Mouse (Mus musculus): ENCODE measurements around the gene Macf1. TPM values are rescaled to one million over a fixed set of nuclear protein-coding genes. Genes with fewer than 3 reads are reported as not detected.

The Macf1 gene
- polyA plus RNA-seq, 1 experiment, result 142 TPM

DNA sequence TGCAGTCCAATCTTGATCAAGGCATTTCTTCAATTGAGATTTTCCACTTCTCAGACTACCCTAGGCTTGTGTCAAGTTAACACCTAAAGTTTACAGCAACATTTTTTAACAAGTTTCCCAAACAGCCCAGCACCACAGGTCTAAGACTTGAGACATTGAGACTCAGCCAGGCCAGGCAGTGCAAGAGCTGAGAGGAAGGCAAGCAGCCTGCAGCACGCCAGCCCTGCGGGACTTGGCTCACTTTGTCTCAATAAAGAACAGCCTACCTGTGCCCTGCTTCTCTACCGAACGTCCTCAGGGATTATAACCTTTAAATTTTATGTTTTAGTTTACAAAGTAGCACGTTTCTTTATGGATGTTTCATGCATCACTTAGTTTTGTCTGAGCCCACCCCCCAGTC lies 92.1 kb downstream of the Macf1 start:
- H3K27ac ChIP-seq (ENCODE audit: insufficient read depth, low read length), result no peak overlapping the region
- no peak overlapping the region for H3K4me3 ChIP-seq (ENCODE audit: extremely low read depth, insufficient read depth, insufficient read length)
- no peak for DNase-seq (ENCODE audit: low read depth in 1 of 2, low spot score in 2 of 2)
- no peaks in the 10 kb centered on the region for H3K27me3 ChIP-seq (ENCODE audit: control insufficient read depth, insufficient read depth, low read length)
- H3K4me1 ChIP-seq (ENCODE audit: control insufficient read depth, insufficient read depth, insufficient read length), result no peaks in the 10 kb centered on the region
- 89% methylated on average over 5 of the region's 5 CpGs for WGBS
- TF ChIP-seq CTCF (IDR thresholded peaks at IDR 0.05; ENCODE audit: extremely low read depth, insufficient read depth, insufficient read length, insufficient replicate concordance) (no peak), POLR2A (IDR thresholded peaks at IDR 0.05; ENCODE audit: low read depth, low read length) (no peak)
- no peaks in the 10 kb centered on the region for H3K36me3 ChIP-seq (ENCODE audit: control insufficient read depth, insufficient read depth, low read length)

DNA sequence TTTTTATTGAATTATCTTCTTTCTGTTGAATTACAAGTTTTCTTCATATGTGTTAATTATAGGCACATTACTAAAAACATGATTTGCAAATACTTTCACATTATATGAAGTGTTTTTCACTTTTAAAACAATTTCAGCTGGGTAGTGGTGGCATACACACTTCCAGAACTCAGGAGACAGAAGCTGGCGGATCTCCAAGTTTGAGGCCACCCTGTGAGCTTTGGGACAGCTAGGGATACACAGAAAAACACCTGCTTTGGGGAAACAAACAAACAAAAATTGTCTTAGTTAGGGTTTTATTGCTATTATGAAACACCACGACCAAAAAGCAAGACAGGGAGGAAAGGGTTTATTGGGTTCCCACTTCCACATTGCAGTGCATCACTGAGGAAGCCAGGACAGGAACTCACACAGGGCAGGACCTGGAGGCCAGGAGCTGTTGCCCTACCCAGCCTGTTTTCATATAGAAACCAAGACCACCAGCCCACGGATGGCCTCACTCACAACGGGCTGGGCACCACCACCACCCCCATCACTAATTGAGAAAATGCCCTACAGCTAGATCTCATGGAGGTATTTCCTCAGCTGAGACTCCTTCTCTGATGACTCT lies 93.0 kb downstream of the Macf1 start:
- TF ChIP-seq POLR2A (IDR thresholded peaks at IDR 0.05; ENCODE audit: low read depth, low read length), result no peak
- TF ChIP-seq CTCF (IDR thresholded peaks at IDR 0.05; ENCODE audit: extremely low read depth, insufficient read depth, insufficient read length, insufficient replicate concordance), result no peak
- H3K4me3 ChIP-seq (ENCODE audit: extremely low read depth, insufficient read depth, insufficient read length), result no peak overlapping the region
- 49% methylated on average over 4 of the region's 4 CpGs for WGBS

DNA sequence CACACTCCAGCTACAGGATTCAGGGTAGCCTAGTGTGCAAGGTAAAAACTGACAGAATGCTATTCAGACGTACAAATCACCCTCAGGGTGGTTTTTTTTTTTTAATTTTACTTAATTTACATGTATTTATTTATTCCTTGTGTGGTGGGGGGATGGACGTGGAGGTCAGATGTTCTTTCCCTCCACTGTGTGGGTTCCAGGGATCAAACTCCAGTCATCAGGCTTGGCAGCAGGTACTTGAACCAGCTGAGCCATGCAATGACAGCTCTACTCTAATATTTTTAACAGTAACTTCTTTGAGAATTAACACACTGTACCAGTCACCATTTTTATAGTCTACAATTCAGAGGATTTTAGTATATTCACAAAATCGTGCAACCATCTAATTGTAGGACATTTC lies 94.7 kb downstream of the Macf1 start:
- Histone ChIP-seq H3K4me3 (ENCODE audit: extremely low read depth, insufficient read depth, insufficient read length) (no peak overlapping the region), H3K27me3 (ENCODE audit: control insufficient read depth, insufficient read depth, low read length) (no peaks in the 10 kb centered on the region), H3K4me1 (ENCODE audit: control insufficient read depth, insufficient read depth, insufficient read length) (no peaks in the 10 kb centered on the region), H3K36me3 (ENCODE audit: control insufficient read depth, insufficient read depth, low read length) (no peaks in the 10 kb centered on the region), H3K27ac (ENCODE audit: insufficient read depth, low read length) (no peak overlapping the region)
- 88% methylated on average over 3 of the region's 3 CpGs for WGBS
- TF ChIP-seq POLR2A (IDR thresholded peaks at IDR 0.05; ENCODE audit: low read depth, low read length) (no peak), CTCF (IDR thresholded peaks at IDR 0.05; ENCODE audit: extremely low read depth, insufficient read depth, insufficient read length, insufficient replicate concordance) (no peak)
- no peak for DNase-seq (ENCODE audit: low read depth in 1 of 2, low spot score in 2 of 2)

More for the DNA sequence above, 93.0 kb downstream of the Macf1 start:
- H3K27ac ChIP-seq (ENCODE audit: insufficient read depth, low read length), result no peak overlapping the region
- H3K27me3 ChIP-seq (ENCODE audit: control insufficient read depth, insufficient read depth, low read length), result no peaks in the 10 kb centered on the region
- no peaks in the 10 kb centered on the region for H3K4me1 ChIP-seq (ENCODE audit: control insufficient read depth, insufficient read depth, insufficient read length)
- no peak for DNase-seq (ENCODE audit: low read depth in 1 of 2, low spot score in 2 of 2)
- H3K36me3 ChIP-seq (ENCODE audit: control insufficient read depth, insufficient read depth, low read length), result no peaks in the 10 kb centered on the region

DNA sequence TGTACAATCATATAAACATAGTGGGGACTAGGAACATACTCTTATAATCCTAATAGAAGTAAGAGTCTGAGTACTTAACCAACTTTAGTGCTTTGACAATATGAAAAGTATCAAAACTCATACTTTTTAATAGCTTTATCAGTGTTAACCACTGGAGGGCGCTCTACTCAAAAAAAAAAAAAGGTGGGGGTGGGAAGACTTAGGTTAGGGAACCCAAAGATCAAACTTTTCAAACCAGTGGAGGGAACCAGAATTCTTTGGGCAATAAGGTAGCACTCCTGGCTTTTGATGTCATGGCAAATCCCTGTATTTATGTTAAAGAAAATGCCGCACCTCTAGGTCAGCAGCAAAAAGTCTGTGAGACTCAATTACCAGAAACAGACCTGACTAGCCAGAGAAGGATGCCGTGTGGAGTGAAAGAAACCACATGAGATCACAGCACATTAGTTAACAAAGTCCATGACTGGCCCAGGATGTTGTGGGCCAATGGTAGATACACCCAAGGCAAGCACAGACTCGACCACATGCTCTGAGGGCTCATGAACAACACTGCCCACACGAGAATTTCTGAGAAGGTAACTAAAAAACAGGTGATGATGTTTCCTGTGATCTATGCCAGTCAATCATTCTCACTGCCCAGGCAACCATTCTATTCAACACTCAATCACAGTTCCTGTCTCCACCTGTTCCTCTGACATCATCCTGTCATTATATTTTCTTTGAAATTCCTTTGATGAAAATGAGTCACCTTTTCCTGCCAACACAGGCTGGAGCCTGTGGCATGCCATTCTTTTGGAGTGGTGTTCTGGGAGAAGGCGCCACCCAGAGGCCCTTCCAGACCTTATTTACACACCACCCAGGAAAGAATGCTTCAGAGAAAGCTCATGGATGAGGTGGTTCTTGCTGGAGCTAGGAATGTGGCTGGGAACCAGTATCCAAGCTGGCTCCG lies 95.5 kb downstream of the Macf1 start:
- Histone ChIP-seq H3K4me1 (ENCODE audit: control insufficient read depth, insufficient read depth, insufficient read length) (no peaks in the 10 kb centered on the region), H3K27ac (ENCODE audit: insufficient read depth, low read length) (no peak overlapping the region), H3K27me3 (ENCODE audit: control insufficient read depth, insufficient read depth, low read length) (no peaks in the 10 kb centered on the region), H3K36me3 (ENCODE audit: control insufficient read depth, insufficient read depth, low read length) (no peaks in the 10 kb centered on the region), H3K4me3 (ENCODE audit: extremely low read depth, insufficient read depth, insufficient read length) (no peak overlapping the region)
- 46% methylated on average over 7 of the region's 7 CpGs for WGBS
- DNase-seq (ENCODE audit: low read depth in 1 of 2, low spot score in 2 of 2), result no peak
- TF ChIP-seq POLR2A (IDR thresholded peaks at IDR 0.05; ENCODE audit: low read depth, low read length) (no peak), CTCF (IDR thresholded peaks at IDR 0.05; ENCODE audit: extremely low read depth, insufficient read depth, insufficient read length, insufficient replicate concordance) (no peak)

DNA sequence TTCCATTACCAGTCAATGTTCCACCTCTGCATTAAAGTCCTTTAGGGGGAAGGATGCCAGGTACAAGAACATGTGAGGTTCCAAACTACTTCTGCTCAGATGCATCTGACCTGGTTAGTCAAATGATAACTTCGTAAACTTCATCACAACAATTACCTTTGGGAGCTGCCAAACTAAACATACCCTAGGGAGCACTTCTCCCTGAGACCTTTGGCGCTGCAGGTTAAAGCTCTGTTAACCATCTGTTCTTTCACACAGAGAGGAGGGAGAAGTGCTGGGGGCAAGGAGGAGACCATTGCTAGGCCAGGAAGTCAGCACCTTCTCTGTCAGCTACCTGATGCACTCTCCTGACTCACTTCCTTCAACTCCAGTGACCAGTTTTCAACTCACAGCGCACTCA lies 96.5 kb downstream of the Macf1 start:
- no peak for DNase-seq (ENCODE audit: low read depth in 1 of 2, low spot score in 2 of 2)
- TF ChIP-seq POLR2A (IDR thresholded peaks at IDR 0.05; ENCODE audit: low read depth, low read length) (no peak), CTCF (IDR thresholded peaks at IDR 0.05; ENCODE audit: extremely low read depth, insufficient read depth, insufficient read length, insufficient replicate concordance) (no peak)
- Histone ChIP-seq H3K4me1 (ENCODE audit: control insufficient read depth, insufficient read depth, insufficient read length) (no peaks in the 10 kb centered on the region), H3K27me3 (ENCODE audit: control insufficient read depth, insufficient read depth, low read length) (no peaks in the 10 kb centered on the region), H3K27ac (ENCODE audit: insufficient read depth, low read length) (no peak overlapping the region), H3K4me3 (ENCODE audit: extremely low read depth, insufficient read depth, insufficient read length) (no peak overlapping the region), H3K36me3 (ENCODE audit: control insufficient read depth, insufficient read depth, low read length) (no peaks in the 10 kb centered on the region)
- 83% methylated on average over 3 of the region's 3 CpGs for WGBS

DNA sequence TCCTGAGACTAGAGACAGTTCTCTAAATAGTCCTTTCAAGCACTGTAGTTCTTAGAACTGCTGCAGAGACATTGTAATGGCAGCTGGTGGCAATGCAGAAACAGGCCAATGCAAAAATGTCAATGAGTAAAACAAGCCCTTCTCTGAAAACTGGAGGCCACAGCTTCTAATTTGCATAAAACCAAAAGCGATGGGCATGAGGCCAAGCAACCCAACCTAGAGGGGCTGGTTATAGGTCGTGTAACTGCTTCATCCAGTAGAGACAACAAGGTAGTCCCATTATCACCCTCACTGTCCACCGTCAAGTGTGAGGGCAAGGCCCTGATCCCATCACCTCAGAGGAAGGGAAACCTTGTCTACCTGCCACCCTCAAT lies 99.5 kb downstream of the Macf1 start:
- no peak overlapping the region for H3K27ac ChIP-seq (ENCODE audit: insufficient read depth, low read length)
- H3K4me3 ChIP-seq (ENCODE audit: extremely low read depth, insufficient read depth, insufficient read length), result no peak overlapping the region
- H3K27me3 ChIP-seq (ENCODE audit: control insufficient read depth, insufficient read depth, low read length), result no peaks in the 10 kb centered on the region
- DNase-seq (ENCODE audit: low read depth in 1 of 2, low spot score in 2 of 2), result no peak
- H3K36me3 ChIP-seq (ENCODE audit: control insufficient read depth, insufficient read depth, low read length), result no peaks in the 10 kb centered on the region
- TF ChIP-seq CTCF (IDR thresholded peaks at IDR 0.05; ENCODE audit: extremely low read depth, insufficient read depth, insufficient read length, insufficient replicate concordance), result no peak
- no peak for TF ChIP-seq POLR2A (IDR thresholded peaks at IDR 0.05; ENCODE audit: low read depth, low read length)
- no peaks in the 10 kb centered on the region for H3K4me1 ChIP-seq (ENCODE audit: control insufficient read depth, insufficient read depth, insufficient read length)
- 44% methylated on average over 3 of the region's 3 CpGs for WGBS
